Mouse (Mus musculus) stomach, embryonic 16.5 days (tissue): ENCODE data around the gene Tgfbr3. TPM values are rescaled to one million over a fixed set of nuclear protein-coding genes. Genes with fewer than 3 reads are reported as not detected.

Experiments used
- ATAC-seq: fragments of 200-750 bp; cut with Nextera tagmentation; 2 replicates; pipeline ENCODE4 v1.8.0; 2017; ENCODE audit warnings: moderate number of reproducible peaks, moderate TSS enrichment; ENCODE audit not compliant: insufficient read depth, low FRiP score
- H3K27ac ChIP-seq: fragments of 300-500 bp; sonication (generic); 2 replicates; pipeline ENCODE4 v1.5.1; 2014; ENCODE audit warnings: low read length
- H3K27me3 ChIP-seq: fragments of 300-500 bp; sonication (generic); 2 replicates; pipeline ENCODE4 v1.6.1; 2014; ENCODE audit warnings: low read length, control low read depth, mixed read lengths; ENCODE audit not compliant: control insufficient read depth, insufficient read depth
- H3K36me3 ChIP-seq: fragments of 300-500 bp; sonication (generic); 2 replicates; pipeline ENCODE4 v1.6.1; 2014; ENCODE audit warnings: low read length; ENCODE audit not compliant: control insufficient read depth, insufficient read depth
- H3K4me1 ChIP-seq: fragments of 300-500 bp; sonication (generic); 2 replicates; pipeline ENCODE4 v1.6.1; 2014; ENCODE audit warnings: low read length, control low read depth, mixed read lengths; ENCODE audit not compliant: control insufficient read depth, insufficient read depth
- H3K4me2 ChIP-seq: fragments of 300-500 bp; sonication (generic); 2 replicates; pipeline ENCODE4 v1.6.1; 2014; ENCODE audit warnings: low read depth, low read length, mixed read lengths
- H3K4me3 ChIP-seq: fragments of 300-500 bp; sonication (generic); replicated peaks from 2 replicates; pipeline ENCODE4 v1.5.1; 2014; ENCODE audit warnings: mild to moderate bottlenecking, low read length
- H3K9ac ChIP-seq: fragments of 300-500 bp; sonication (generic); 2 replicates; pipeline ENCODE4 v1.6.1; 2014; ENCODE audit warnings: low read length
- H3K9me3 ChIP-seq: fragments of 300-500 bp; sonication (generic); replicated peaks from 2 replicates; pipeline ENCODE4 v1.6.1; 2016; ENCODE audit warnings: low read length, control low read depth; ENCODE audit not compliant: control insufficient read depth
- whole genome bisulfite sequencing: fragments of 180-500 bp; shearing (Covaris S2); extraction: QIAGEN DNeasy Blood & Tissue Kit; methylation state at CpG from one replicate; pipeline ENCODE4 v1.1.7; 2014; 5-methylcytosine and 5-hydroxymethylcytosine counted together
- polyA plus RNA-seq: library from polyadenylated mRNA; unstranded; fragments of >200 nt; fragmentation: Nextera tagmentation; extraction: Ambion mirVana; gene quantifications from 2 replicates; pipeline ENCODE4 v1.2.1, GENCODE M21; 2015

The Tgfbr3 gene
- polyA plus RNA-seq, 1 experiment from 2014 or later, result 31.1 TPM

GRCm38 (mm10) chr5:107296512-107297322 lies 7.3 kb upstream of the Tgfbr3 start:
- H3K36me3 ChIP-seq, result no peaks in the 10 kb centered on the region
- no peak overlapping the region; the same call in 1 of the 2 replicates for H3K4me3 ChIP-seq
- peak overlapping the region; percentile 36 for H3K4me2 ChIP-seq
- peak overlapping the region; percentile 52 for H3K9ac ChIP-seq
- H3K4me1 ChIP-seq, result peaks cover 16% of the 10 kb centered on the region
- no peaks in the 10 kb centered on the region for H3K9me3 ChIP-seq
- H3K27me3 ChIP-seq, result no peaks in the 10 kb centered on the region
- peak; percentile 57; the same call in 1 of the 2 replicates for ATAC-seq
- 39% methylated on average over 9 of the region's 9 CpGs for WGBS
- H3K27ac ChIP-seq, result peak overlapping the region; percentile 86

GRCm38 (mm10) chr5:107295817-107296511 lies 6.5 kb upstream of the Tgfbr3 start:
- H3K4me3 ChIP-seq, result no peak overlapping the region; the same call in 1 of the 2 replicates
- no peaks in the 10 kb centered on the region for H3K27me3 ChIP-seq
- peak overlapping the region; percentile 52 for H3K9ac ChIP-seq
- peaks cover 16% of the 10 kb centered on the region for H3K4me1 ChIP-seq
- ATAC-seq, result peak; percentile 25; the same call in 1 of the 2 replicates
- H3K36me3 ChIP-seq, result no peaks in the 10 kb centered on the region
- H3K9me3 ChIP-seq, result no peaks in the 10 kb centered on the region
- peak overlapping the region; percentile 36 for H3K4me2 ChIP-seq
- WGBS, result 59% methylated on average over 16 of the region's 16 CpGs
- peak overlapping the region; percentile 86 for H3K27ac ChIP-seq

GRCm38 (mm10) chr5:107295061-107295816 lies 5.8 kb upstream of the Tgfbr3 start:
- ATAC-seq, result no peak
- Histone ChIP-seq H3K9me3 (no peaks in the 10 kb centered on the region), H3K27me3 (no peaks in the 10 kb centered on the region), H3K4me2 (no peak overlapping the region), H3K4me3 (no peak overlapping the region), H3K36me3 (no peaks in the 10 kb centered on the region), H3K9ac (no peak overlapping the region), H3K4me1 (peaks cover 17% of the 10 kb centered on the region), H3K27ac (peak overlapping the region; percentile 43; the same call in 1 of the 2 replicates)
- WGBS, result 39% methylated on average over 8 of the region's 8 CpGs

GRCm38 (mm10) chr5:107294041-107294440 lies 4.6 kb upstream of the Tgfbr3 start:
- Histone ChIP-seq H3K27me3 (no peaks in the 10 kb centered on the region), H3K36me3 (no peaks in the 10 kb centered on the region), H3K4me1 (peaks cover 20% of the 10 kb centered on the region), H3K4me3 (no peak overlapping the region), H3K4me2 (no peak overlapping the region), H3K9ac (no peak overlapping the region), H3K27ac (no peak overlapping the region), H3K9me3 (no peaks in the 10 kb centered on the region)
- ATAC-seq, result no peak
- 84% methylated on average over 4 of the region's 4 CpGs for WGBS

- WGBS, result 33% methylated on average over 8 of the region's 8 CpGs
- peak overlapping the region; percentile 65; the same call in 1 of the 2 replicates for H3K4me2 ChIP-seq
- peak overlapping the region; percentile 10; the same call in 1 of the 2 replicates for H3K27ac ChIP-seq
- no peak for ATAC-seq
- H3K4me1 ChIP-seq, result peaks cover 4% of the 10 kb centered on the region; the same call in 1 of the 2 replicates
- no peaks in the 10 kb centered on the region for H3K9me3 ChIP-seq
- H3K4me3 ChIP-seq, result peak overlapping the region; percentile 73; the same call in 1 of the 2 replicates
- H3K27me3 ChIP-seq, result no peaks in the 10 kb centered on the region
- H3K36me3 ChIP-seq, result no peaks in the 10 kb centered on the region
- no peak overlapping the region for H3K9ac ChIP-seq
Measured at GRCm38 (mm10) chr5:107289986-107290385, 557 bp upstream of the Tgfbr3 start.

- H3K27me3 ChIP-seq, result no peaks in the 10 kb centered on the region
- peak overlapping the region; percentile 65 for H3K4me2 ChIP-seq
- peak overlapping the region; percentile 89 for H3K9ac ChIP-seq
- under 1% methylated on average over 62 of the region's 62 CpGs for WGBS
- H3K4me3 ChIP-seq, result peak overlapping the region; percentile 73
- no peaks in the 10 kb centered on the region for H3K36me3 ChIP-seq
- H3K27ac ChIP-seq, result peak overlapping the region; percentile 93
- ATAC-seq, result no peak
- no peaks in the 10 kb centered on the region for H3K9me3 ChIP-seq
- H3K4me1 ChIP-seq, result peaks cover 12% of the 10 kb centered on the region; the same call in 1 of the 2 replicates
Measured at GRCm38 (mm10) chr5:107288427-107289233, 799 bp downstream of the Tgfbr3 start.

- 52% methylated on average over 5 of the region's 5 CpGs for WGBS
- Histone ChIP-seq H3K36me3 (no peaks in the 10 kb centered on the region), H3K27ac (peak overlapping the region; percentile 38), H3K9me3 (no peaks in the 10 kb centered on the region), H3K4me1 (peaks cover 12% of the 10 kb centered on the region; the same call in 1 of the 2 replicates), H3K4me2 (peak overlapping the region; percentile 65), H3K4me3 (peak overlapping the region; percentile 73), H3K27me3 (no peaks in the 10 kb centered on the region), H3K9ac (peak overlapping the region; percentile 89)
- no peak for ATAC-seq
Measured at GRCm38 (mm10) chr5:107287908-107288267, 1.5 kb downstream of the Tgfbr3 start.

- Histone ChIP-seq H3K27ac (no peak overlapping the region), H3K4me2 (peak overlapping the region; percentile 65), H3K4me3 (peak overlapping the region; percentile 73), H3K27me3 (no peaks in the 10 kb centered on the region), H3K9me3 (no peaks in the 10 kb centered on the region), H3K36me3 (no peaks in the 10 kb centered on the region), H3K9ac (peak overlapping the region; percentile 59), H3K4me1 (peaks cover 12% of the 10 kb centered on the region; the same call in 1 of the 2 replicates)
- 29% methylated on average over 6 of the region's 6 CpGs for WGBS
- ATAC-seq, result no peak
Measured at GRCm38 (mm10) chr5:107287254-107287907, 2.0 kb downstream of the Tgfbr3 start.
